Mouse (Mus musculus) embryo, embryonic 10 days (tissue): Measurements from ENCODE around the gene Fabp2.
A peak's percentile ranks its signal among the peaks of the same experiment; 100 is the strongest.
"Not testable (repeated sequence)": the region's sequence is repeated elsewhere in the genome, so short reads cannot be mapped to it uniquely, and the experiment has no call there.

Experiments used
- DNase-seq: peaks from one replicate; pipeline ENCODE4 v3.0.0-alpha.2; 2015; ENCODE audit warnings: low spot score

Gene Fabp2

DNA sequence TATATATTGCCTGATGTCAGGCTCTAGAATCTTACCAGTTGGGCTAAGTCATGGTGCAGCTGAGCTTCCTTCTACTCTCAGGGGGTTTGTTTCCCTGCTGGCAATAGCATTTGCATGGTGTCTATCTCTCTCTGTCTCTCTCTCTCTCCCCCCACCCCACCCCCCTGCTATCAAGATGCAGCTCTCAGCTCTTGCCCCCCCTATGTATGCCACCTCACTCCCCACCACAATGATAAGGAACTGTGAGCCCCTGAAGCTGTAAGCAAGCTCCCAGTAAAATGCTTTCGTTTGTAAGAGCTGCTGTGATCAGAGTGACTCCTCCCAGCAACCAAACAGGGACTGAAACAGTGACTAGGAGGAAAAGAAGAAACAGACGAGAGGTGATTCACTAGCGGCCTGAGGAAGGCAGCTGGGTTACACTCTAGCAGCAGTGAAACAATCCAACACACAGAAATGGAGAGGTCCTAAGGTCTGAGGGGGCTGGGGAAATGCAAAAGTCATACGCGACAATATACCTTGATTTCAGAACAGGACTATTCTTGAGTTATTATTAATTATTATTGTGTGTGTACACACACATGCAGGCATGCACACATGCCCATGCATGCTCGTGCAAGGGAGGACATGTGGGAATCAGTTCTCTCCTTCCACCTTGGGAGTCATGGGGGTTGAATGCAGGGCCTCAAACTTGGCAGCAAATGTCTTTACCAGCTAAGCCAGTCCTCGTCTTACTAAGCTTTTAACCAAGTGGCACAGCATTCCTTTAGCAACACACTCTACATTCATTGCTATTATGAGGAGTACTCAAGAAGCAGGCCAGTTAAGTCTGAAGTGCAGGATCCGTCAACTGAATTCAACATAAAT is 25.9 kb downstream of the Fabp2 start:
- DNase-seq, result no peak

DNA sequence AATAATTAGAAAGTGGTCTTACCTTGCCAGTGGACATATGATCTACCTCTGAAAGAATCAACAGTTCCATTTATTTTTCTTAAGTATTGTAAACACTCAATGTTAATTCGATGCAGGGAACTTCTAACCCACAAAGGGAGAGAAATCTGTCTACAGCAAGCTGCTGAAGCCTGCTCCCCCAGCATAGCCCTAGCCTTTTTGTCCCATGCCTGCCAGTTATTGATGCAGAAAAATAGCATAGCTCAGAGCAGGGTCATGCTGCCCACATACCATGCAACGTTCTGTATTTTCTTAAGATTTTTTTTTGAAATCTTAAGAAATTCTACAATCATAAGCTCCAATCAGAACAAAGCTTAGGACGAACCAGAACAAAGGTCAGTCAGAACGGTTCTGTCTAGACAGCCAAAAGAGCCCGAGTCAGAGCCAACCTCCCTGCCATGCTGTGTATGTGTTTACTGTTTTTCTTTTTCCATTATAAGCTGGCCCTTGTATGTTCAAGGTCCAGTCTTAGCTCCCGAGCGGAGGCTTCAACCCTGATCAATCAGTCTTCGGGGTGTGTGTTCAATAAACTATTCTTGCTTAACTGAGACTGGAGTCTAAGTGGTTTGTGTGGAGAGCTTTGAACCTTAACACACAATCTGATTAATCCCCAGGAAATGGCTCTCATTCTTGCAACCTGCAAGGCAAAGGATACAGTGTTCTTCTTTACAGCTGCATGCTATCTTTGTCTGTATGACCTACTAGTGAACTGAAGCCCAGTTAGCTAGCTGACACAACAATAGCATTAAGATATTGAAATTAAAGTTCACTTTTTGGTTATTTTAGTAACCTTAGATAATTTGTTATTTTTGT is 27.0 kb downstream of the Fabp2 start:
- no peak for DNase-seq

DNA sequence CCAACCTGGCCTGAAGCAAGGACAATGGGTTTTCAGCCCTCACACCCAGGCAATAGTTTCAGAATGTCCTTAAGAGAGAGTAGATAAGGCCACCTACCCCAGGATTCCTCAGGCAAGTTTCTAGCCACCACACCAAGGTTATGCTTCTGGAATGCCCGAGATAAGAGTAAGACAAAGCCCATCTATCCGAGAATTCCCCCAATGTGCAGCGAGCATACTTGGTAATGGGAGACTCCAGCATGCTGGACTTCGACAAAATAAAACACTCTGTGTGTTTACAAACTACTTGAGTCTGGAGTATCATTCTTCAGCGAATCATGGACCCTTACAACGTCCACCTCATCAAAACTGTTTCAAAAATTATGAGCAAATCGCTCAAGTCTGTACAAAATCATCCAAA is 28.3 kb downstream of the Fabp2 start:
- DNase-seq, result no peak

DNA sequence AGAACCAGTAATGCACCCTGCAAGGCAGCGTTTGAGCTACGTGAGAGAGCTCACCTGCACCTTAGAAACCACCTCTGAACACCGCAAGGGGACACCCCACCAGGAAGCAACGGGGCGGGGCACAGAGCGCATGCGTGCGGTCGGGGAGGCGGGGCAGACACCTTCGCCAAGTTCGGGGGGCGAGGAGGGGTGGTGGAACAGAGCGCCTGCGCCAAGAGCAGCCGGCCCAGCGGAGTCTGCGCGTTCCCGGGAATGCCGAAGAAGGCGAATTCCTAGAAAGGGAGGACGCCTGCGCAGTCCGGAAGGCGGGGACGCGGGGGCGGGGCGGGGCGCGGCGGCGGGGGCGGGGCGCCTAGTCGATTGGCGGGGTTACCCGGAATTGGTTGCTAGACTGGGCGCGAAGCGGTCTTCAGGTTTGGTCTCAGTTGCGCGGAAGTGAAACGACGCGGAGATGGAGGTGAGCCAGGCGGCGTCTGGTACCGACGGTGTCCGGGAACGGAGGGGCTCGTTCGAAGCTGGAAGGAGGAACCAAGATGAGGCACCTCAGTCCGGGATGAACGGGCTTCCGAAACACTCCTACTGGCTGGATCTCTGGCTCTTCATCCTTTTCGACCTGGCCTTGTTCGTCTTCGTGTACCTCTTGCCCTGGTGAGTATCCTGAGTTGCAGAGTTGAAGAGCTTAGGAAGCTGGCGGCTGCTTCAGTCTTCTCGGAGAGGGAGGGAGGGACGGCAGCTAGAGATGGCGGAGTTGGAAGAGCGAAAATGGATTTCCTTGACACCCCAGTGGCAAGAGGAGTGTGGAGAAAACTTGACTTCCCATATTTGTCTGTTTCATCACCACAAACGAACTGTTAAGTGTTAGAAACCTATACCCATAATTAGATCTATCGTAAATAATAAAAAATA is 29.4 kb downstream of the Fabp2 start, which contains the start of gene 1810037I17Rik:
1810037I17Rik (plus strand) TSS at position 195 of the 906 bp plus-strand sequence.
- peak; percentile 96 for DNase-seq

DNA sequence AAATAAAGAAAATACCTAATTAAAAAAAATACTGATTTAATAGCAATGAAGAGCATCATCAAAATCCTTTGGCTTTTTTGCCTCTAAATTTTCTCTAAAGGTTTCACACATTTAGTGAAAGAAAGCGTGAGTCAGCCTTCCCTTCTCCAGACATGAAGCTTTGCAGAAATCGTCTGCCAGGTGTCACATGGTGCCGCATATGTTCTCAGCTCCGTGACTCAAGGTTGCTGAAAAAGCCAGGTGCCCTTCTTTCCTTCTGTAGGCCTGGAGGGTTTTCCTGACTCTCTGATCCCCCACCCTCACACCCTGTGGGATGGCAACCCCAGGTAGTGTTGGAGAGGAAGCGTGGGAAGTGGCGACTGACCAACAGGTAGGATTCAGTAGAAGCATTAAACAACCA is 34.9 kb downstream of the Fabp2 start:
- no peak for DNase-seq

DNA sequence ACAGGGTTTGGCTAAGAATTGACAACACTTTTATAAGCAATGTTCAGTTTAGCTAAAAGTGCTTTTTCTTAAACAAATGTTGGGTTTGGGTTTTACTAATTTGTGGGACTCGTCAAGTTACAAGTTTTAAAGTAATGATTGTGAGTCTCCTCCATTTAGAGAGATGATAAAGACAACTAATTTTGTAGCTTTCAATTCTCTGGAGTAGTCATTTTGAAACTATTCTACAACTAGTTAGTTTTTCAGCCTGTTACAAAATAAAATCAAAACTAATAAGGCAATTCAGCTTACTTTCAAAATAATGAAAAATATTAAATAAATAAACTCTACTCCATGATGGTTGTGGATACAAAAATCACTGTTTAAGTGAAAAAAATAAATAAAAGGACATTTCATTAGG is 37.6 kb downstream of the Fabp2 start:
- DNase-seq, result no peak

DNA sequence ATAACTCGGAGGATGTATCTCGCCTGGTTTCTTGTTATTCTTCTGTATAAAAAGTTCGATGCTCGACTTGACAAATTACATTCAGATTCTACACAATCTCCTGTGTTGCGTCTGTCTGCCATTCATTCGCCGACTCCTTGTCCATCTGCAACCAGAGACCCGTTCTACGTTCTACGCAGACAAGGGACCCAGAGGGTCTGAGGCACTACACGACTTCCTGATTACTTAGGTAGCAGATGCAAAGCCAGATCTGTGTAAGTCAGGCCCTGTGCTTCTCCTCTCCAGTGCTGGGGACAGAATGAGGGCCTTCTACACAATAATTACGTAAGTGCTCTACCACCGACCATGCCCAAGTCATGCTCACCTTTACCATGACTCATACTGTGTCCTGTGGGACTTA is 42.3 kb downstream of the Fabp2 start:
- not testable (repeated sequence) for DNase-seq

DNA sequence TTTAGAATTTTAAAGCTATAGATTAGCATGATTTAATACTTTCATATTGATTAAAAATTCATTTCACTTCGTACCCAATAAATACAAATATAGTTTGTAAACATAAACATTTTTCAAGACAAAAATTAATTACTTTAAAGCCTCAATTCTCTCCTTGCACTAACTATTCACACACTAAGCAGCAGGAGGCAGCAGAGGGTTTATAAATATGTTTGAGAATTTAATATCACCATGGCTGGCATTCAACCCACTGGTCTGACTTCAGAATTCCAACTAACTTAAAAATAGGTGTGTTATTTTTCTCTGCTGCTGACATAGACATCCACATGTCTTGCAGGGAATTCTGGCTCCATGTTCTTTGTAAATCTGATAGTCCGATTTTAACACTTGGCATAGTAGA is 44.3 kb downstream of the Fabp2 start:
- peak; percentile 57 for DNase-seq

DNA sequence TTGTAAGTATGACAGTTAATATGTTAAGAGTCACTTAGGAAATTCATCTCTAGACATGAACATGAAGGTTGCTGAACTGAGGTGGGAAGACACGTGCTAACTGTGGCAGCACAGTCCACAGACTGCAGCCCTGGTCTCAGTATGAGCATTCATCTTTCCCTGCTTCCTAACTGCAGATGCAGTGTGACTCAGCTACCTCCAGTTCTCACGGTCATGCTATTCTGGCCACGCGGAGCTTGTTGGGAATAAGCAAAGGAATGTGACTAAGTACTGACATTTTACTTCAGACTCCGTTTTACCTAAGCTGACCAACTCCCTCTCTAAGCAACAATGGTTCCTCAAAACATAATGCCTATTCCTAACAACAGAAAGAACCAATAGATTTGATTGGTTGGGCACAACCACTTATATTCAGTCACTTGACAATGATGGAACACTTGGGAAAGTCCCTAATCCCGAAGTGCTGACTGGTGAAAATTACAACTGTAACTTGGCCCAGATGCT is 48.6 kb downstream of the Fabp2 start:
- DNase-seq, result no peak
